Comparison of ENCODE assay signal across 9 mouse cellular contexts in genomic region chr7:34671911-34672310, GRCm38 (mm10). TPM values are rescaled to one million over a fixed set of nuclear protein-coding genes. Genes with fewer than 3 reads are reported as not detected.
DNase-seq lines count a peak whose midpoint lies in the region; ATAC-seq and TF ChIP-seq lines count a peak whose summit lies in the region.
"Had no signal": no experiment of that assay in that cellular context is flagged by ENCODE, and none has a peak within 500 bp of the region (broad histone marks: within the 10 kb centered on the region; RNA-seq: fewer than 3 reads in every experiment).

No protein-coding gene starts in this region.

- TF ChIP-seq CTCF in stomach, postnatal 0 days (IDR thresholded peaks at IDR 0.05; ENCODE audit: low read depth) = peak; percentile 100

- H3K9ac ChIP-seq in forebrain, embryonic 12.5 days = no peak overlapping the region
- H3K9ac ChIP-seq in liver, embryonic 16.5 days (ENCODE audit: low read depth, low read length) = no peak overlapping the region
- no peak overlapping the region for H3K9ac ChIP-seq in neural tube, embryonic 13.5 days
- H3K9ac ChIP-seq in stomach, postnatal 0 days (ENCODE audit: low read length) = no peak overlapping the region
- H3K9ac ChIP-seq: embryonic facial prominence, embryonic 15.5 days had no signal

- H3K27me3 ChIP-seq in forebrain, embryonic 12.5 days = peaks cover 40% of the 10 kb centered on the region
- peaks cover 15% of the 10 kb centered on the region for H3K27me3 ChIP-seq in liver, embryonic 16.5 days (ENCODE audit: control insufficient read depth, insufficient read depth, low read depth, low read length)
- peaks cover 35% of the 10 kb centered on the region for H3K27me3 ChIP-seq in neural tube, embryonic 13.5 days
- peaks cover 11% of the 10 kb centered on the region for H3K27me3 ChIP-seq in stomach, postnatal 0 days (ENCODE audit: control insufficient read depth, insufficient read depth, low read length)

- H3K27ac ChIP-seq in forebrain, embryonic 12.5 days = no peak overlapping the region
- no peak overlapping the region for H3K27ac ChIP-seq in liver, embryonic 16.5 days (ENCODE audit: low read length)
- no peak overlapping the region for H3K27ac ChIP-seq in neural tube, embryonic 13.5 days (replicated peaks)
- H3K27ac ChIP-seq in stomach, postnatal 0 days (replicated peaks) = no peak overlapping the region
- H3K27ac ChIP-seq: embryonic facial prominence, embryonic 15.5 days had no signal

- H3K4me2 ChIP-seq in forebrain, embryonic 12.5 days = no peak overlapping the region
- no peak overlapping the region for H3K4me2 ChIP-seq in liver, embryonic 16.5 days (ENCODE audit: low read depth, low read length)
- no peak overlapping the region for H3K4me2 ChIP-seq in neural tube, embryonic 13.5 days
- H3K4me2 ChIP-seq in stomach, postnatal 0 days (replicated peaks; ENCODE audit: low read depth) = no peak overlapping the region
- H3K4me2 ChIP-seq: embryonic facial prominence, embryonic 15.5 days had no signal

- no peak for TF ChIP-seq EP300 in stomach, postnatal 0 days (optimal IDR thresholded peaks at IDR 0.05)

- DNase-seq in CD8-positive naive resting alpha-beta T cell, adult 2 months (ENCODE audit: low read depth in 2 of 2, low spot score in 2 of 2) = peak; percentile 68 to 75
- DNase-seq in c-Kit-negative CD71-positive TER-119-positive erythroid progenitor cells, embryonic 14.5 days (ENCODE audit: low read depth, low spot score) = peak; percentile 27
- DNase-seq in heart, postnatal 36 days = peak; percentile 89
- peak; percentile 69 for DNase-seq in large intestine, adult 2 months (ENCODE audit: low read depth, low spot score)
- peak; percentile 87 for DNase-seq in stomach, postnatal 0 days (ENCODE audit: low spot score)

- intact Hi-C loops in heart, postnatal 36 days (cut with DNase I) = loop anchor here (1.0 to 5.0 kb wide), 4 partner anchors 180 to 405 kb away; no protein-coding TSS in a partner anchor

- ATAC-seq in forebrain, embryonic 12.5 days (ENCODE audit: low FRiP score) = peak; percentile 50
- peak; percentile 27; the same call in 1 of the 2 replicates for ATAC-seq in liver, embryonic 16.5 days (ENCODE audit: low read depth)
- ATAC-seq in neural tube, embryonic 13.5 days (ENCODE audit: low read depth) = peak; percentile 30; the same call in 1 of the 2 replicates
- peak; percentile 75 for ATAC-seq in stomach, postnatal 0 days (ENCODE audit: low FRiP score, low TSS enrichment)

- H3K36me3 ChIP-seq in forebrain, embryonic 12.5 days (replicated peaks) = no peaks in the 10 kb centered on the region
- no peaks in the 10 kb centered on the region for H3K36me3 ChIP-seq in liver, embryonic 16.5 days (ENCODE audit: control insufficient read depth, insufficient read depth)
- H3K36me3 ChIP-seq in neural tube, embryonic 13.5 days = no peaks in the 10 kb centered on the region
- no peaks in the 10 kb centered on the region for H3K36me3 ChIP-seq in stomach, postnatal 0 days (ENCODE audit: control insufficient read depth, insufficient read depth, low read length)
- H3K36me3 ChIP-seq: embryonic facial prominence, embryonic 15.5 days had no signal

- no peak overlapping the region for H3K4me3 ChIP-seq in forebrain, embryonic 12.5 days (replicated peaks)
- no peak overlapping the region for H3K4me3 ChIP-seq in liver, embryonic 16.5 days (ENCODE audit: low read depth, low read length)
- no peak overlapping the region for H3K4me3 ChIP-seq in neural tube, embryonic 13.5 days
- no peak overlapping the region for H3K4me3 ChIP-seq in stomach, postnatal 0 days (ENCODE audit: low read depth, low read length)
- H3K4me3 ChIP-seq: embryonic facial prominence, embryonic 15.5 days had no signal

- no peaks in the 10 kb centered on the region for H3K9me3 ChIP-seq in forebrain, embryonic 12.5 days
- no peaks in the 10 kb centered on the region for H3K9me3 ChIP-seq in liver, embryonic 16.5 days (replicated peaks; ENCODE audit: control insufficient read depth, low read length)
- no peaks in the 10 kb centered on the region for H3K9me3 ChIP-seq in neural tube, embryonic 13.5 days
- no peaks in the 10 kb centered on the region for H3K9me3 ChIP-seq in stomach, postnatal 0 days (ENCODE audit: control insufficient read depth, low read length)
- H3K9me3 ChIP-seq: embryonic facial prominence, embryonic 15.5 days had no signal

- 0% methylated on average over 6 of the region's 6 CpGs for WGBS in forebrain, embryonic 12.5 days
- 3% methylated on average over 6 of the region's 6 CpGs for WGBS in large intestine, adult 2 months
- 0% methylated on average over 6 of the region's 6 CpGs for WGBS in liver, embryonic 16.5 days (ENCODE audit: insufficient replicate concordance)
- 3% methylated on average over 6 of the region's 6 CpGs for WGBS in neural tube, embryonic 13.5 days
- 3% methylated on average over 6 of the region's 6 CpGs for WGBS in stomach, postnatal 0 days

- H3K4me1 ChIP-seq in forebrain, embryonic 12.5 days = peaks cover 8% of the 10 kb centered on the region
- no peaks in the 10 kb centered on the region for H3K4me1 ChIP-seq in liver, embryonic 16.5 days (ENCODE audit: control insufficient read depth, low read depth, low read length)
- peaks cover 23% of the 10 kb centered on the region for H3K4me1 ChIP-seq in neural tube, embryonic 13.5 days (replicated peaks)
- no peaks in the 10 kb centered on the region for H3K4me1 ChIP-seq in stomach, postnatal 0 days (replicated peaks; ENCODE audit: control insufficient read depth, insufficient read depth)

RNA-seq across cellular contexts. Expression of gene Kctd15, which starts 15.4 kb away (rescaled TPM):
- 37.9 and 38.1 TPM in 2 replicates for polyA plus RNA-seq in forebrain, embryonic 12.5 days (2016; fragmentation: Nextera tagmentation; extraction: Ambion mirVana)
- 1 to 10 TPM; 3.0 to 3.2 TPM for total RNA-seq in heart, postnatal 36 days (2021)
- polyA plus RNA-seq in large intestine, adult 2 months (2012; rRNA removed) = 9.7 and 11.6 TPM in 2 replicates
- polyA plus RNA-seq in liver, embryonic 16.5 days (2015; fragmentation: Nextera tagmentation; extraction: Ambion mirVana) = 0.36 and 0.48 TPM in 2 replicates
- 38.3 and 39.6 TPM in 2 replicates for polyA plus RNA-seq in neural tube, embryonic 13.5 days (2015; fragmentation: Nextera tagmentation; extraction: Ambion mirVana)
- polyA plus RNA-seq in stomach, postnatal 0 days (2015; fragmentation: Nextera tagmentation; extraction: Ambion mirVana) = 17.5 and 17.9 TPM in 2 replicates

Comparison
In these comparisons a context has a peak if more than half of its experiments do, and no peak if none do; other contexts are left out.
1. DNase-seq: peak in every context shown above with its lines; median percentile 89 in heart, postnatal 36 days; 87 in stomach, postnatal 0 days; 72 in CD8-positive naive resting alpha-beta T cell, adult 2 months; 69 in large intestine, adult 2 months; 27 in c-Kit-negative CD71-positive TER-119-positive erythroid progenitor cells, embryonic 14.5 days.